Mouse (Mus musculus) adrenal gland, adult 2 months (tissue): ENCODE results near the gene Nmrk2. TPM values are rescaled to one million over a fixed set of nuclear protein-coding genes. Genes with fewer than 3 reads are reported as not detected.
A peak's percentile ranks its signal among the peaks of the same experiment; 100 is the strongest.
"Not testable (repeated sequence)": the region's sequence is repeated elsewhere in the genome, so short reads cannot be mapped to it uniquely, and the experiment has no call there.

Experiments
- DNase-seq: peaks from one replicate; pipeline ENCODE4 v3.0.0; 2021
- long read RNA-seq: library from polyadenylated mRNA; stranded (forward); transcript quantifications from one replicate; pipeline ENCODE4 v2.0.0, GENCODE M21; 2021
- polyA plus RNA-seq: library from polyadenylated mRNA; depleted of rRNA; stranded (reverse); fragments of >200 nt; gene quantifications from 2 replicates; pipeline ENCODE4 v1.2.3, GENCODE M21; 2012; rRNA removed
- total RNA-seq, 2 experiments: library from RNA; stranded (reverse); gene quantifications; 2 replicates each; pipeline ENCODE4 v1.2.3; 2021

The Nmrk2 gene
- total RNA-seq, result not detected
- not detected in 2 replicates for polyA plus RNA-seq
- long read RNA-seq, result 0 reads

- no peak for DNase-seq
These were observed at the start of gene Nmrk2 for GRCm38 (mm10) chr10:81201807-81202758. Gene Nmrk2, minus strand, starts transcription at chr10:81202051.

GRCm38 (mm10) chr10:81249442-81249841, 47.6 kb upstream of the Nmrk2 start:
- no peak for DNase-seq

GRCm38 (mm10) chr10:81247804-81248203, 46.0 kb upstream of the Nmrk2 start:
- no peak for DNase-seq

GRCm38 (mm10) chr10:81245166-81245565, 43.3 kb upstream of the Nmrk2 start:
- DNase-seq, result no peak

- peak; percentile 73 for DNase-seq
These were observed 42.7 kb upstream of the Nmrk2 start for GRCm38 (mm10) chr10:81244595-81244994.

- DNase-seq, result no peak
These were observed 42.3 kb upstream of the Nmrk2 start for GRCm38 (mm10) chr10:81244146-81244545.

- no peak for DNase-seq
These were observed 40.2 kb upstream of the Nmrk2 start for GRCm38 (mm10) chr10:81242021-81242420.

GRCm38 (mm10) chr10:81240876-81241275, 39.0 kb upstream of the Nmrk2 start:
- DNase-seq, result peak; percentile 47

- no peak for DNase-seq
These were observed 36.8 kb upstream of the Nmrk2 start for GRCm38 (mm10) chr10:81238618-81239017.

GRCm38 (mm10) chr10:81236471-81237268, 34.8 kb upstream of the Nmrk2 start:
- DNase-seq, result no peak

GRCm38 (mm10) chr10:81234206-81234605, 32.4 kb upstream of the Nmrk2 start:
- DNase-seq, result peak; percentile 41

GRCm38 (mm10) chr10:81233226-81233585, 31.4 kb upstream of the Nmrk2 start:
- no peak for DNase-seq

- DNase-seq, result peak; percentile 95
These were observed 30.9 kb upstream of the Nmrk2 start, which contains the start of gene Zfr2 for GRCm38 (mm10) chr10:81232580-81233225. Gene Zfr2, plus strand, starts transcription at chr10:81233155.

- DNase-seq, result no peak
These were observed 29.6 kb upstream of the Nmrk2 start for GRCm38 (mm10) chr10:81231436-81231835.

GRCm38 (mm10) chr10:81230438-81231332, 28.8 kb upstream of the Nmrk2 start, which contains the start of gene Atcay:
Gene Atcay, minus strand, starts transcription at chr10:81230833.
- no peak for DNase-seq

GRCm38 (mm10) chr10:81229735-81230437, 28.0 kb upstream of the Nmrk2 start:
- DNase-seq, result no peak

GRCm38 (mm10) chr10:81223731-81224130, 21.9 kb upstream of the Nmrk2 start:
- DNase-seq, result not testable (repeated sequence)

GRCm38 (mm10) chr10:81221402-81222015, 19.7 kb upstream of the Nmrk2 start:
- no peak for DNase-seq

- DNase-seq, result peak; percentile 65
These were observed 16.1 kb upstream of the Nmrk2 start for GRCm38 (mm10) chr10:81217964-81218363.

GRCm38 (mm10) chr10:81217267-81217666, 15.4 kb upstream of the Nmrk2 start:
- not testable (repeated sequence) for DNase-seq
